Mouse (Mus musculus): ENCODE data around the gene Maip1. TPM values are rescaled to one million over a fixed set of nuclear protein-coding genes. Genes with fewer than 3 reads are reported as not detected.

Gene Maip1
- total and polyA plus RNA-seq, 3 experiments, result 13.5 to 22.2 (median 19.0) TPM

DNA sequence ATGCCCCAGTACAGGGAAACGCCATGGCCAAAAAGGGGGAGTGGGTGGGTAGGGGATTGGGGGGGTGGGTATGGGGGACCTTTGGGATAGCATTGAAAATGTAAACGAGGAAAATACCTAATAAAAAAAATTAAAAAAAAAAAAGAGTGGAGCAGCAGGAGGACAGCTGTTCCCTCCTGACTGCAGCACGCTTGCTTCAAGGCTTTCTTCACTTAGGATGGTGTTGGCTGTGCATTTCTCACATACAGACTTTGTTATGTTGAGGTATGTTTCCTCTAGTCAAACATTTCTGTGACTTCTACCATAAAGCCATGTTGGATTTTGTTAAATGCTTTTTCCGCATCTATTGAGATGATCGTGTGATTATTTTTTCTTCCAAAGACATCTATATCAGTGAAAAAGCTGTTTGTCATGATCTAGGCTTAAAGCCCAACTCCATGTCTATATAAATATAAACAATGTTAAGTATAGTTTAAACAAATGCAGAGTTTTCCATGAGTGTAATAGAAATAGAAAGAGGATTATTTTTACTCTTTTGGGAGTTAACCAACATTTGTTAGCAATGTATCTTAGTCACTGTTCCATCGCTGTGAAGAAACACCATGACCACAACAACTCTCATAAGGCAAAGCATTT is 54.3 kb downstream of the Maip1 start:
- no peak for ATAC-seq (ENCODE audit: extremely low read depth, insufficient number of reproducible peaks, low FRiP score, poor library complexity, severe bottlenecking)
- Histone ChIP-seq H3K4me1 (ENCODE audit: insufficient read depth, low read depth, low read length) (no peaks in the 10 kb centered on the region), H3K9me3 (replicated peaks) (no peaks in the 10 kb centered on the region), H3K4me3 (ENCODE audit: low read depth, low read length) (no peak overlapping the region), H3K27me3 (ENCODE audit: insufficient read depth, low read length) (0 out of 2 replicates have a peak, but pooled peaks cover 2% of the 10 kb centered on the region), H3K36me3 (replicated peaks) (no peaks in the 10 kb centered on the region)
- DNase-seq (ENCODE audit: low spot score), result no peak
- TF ChIP-seq GATA1 (IDR thresholded peaks at IDR 0.05; ENCODE audit: borderline replicate concordance, low read length), result no peak
- no peak for TF ChIP-seq POLR2AphosphoS5 (IDR thresholded peaks at IDR 0.05; ENCODE audit: insufficient replicate concordance, low read depth, low read length)
- TF ChIP-seq CTCF (IDR thresholded peaks at IDR 0.05; ENCODE audit: low read depth, low read length), result no peak
- no peak for TF ChIP-seq GATA2 (IDR thresholded peaks at IDR 0.05; ENCODE audit: borderline replicate concordance, low read depth, low read length)
- no peak for TF ChIP-seq TAL1 (conservative IDR thresholded peaks at IDR 0.05; ENCODE audit: low read depth, low read length)

Other genes starting within 250 kb of the Maip1 start
- gene 1700066M21Rik, start 28.7 kb upstream of the Maip1 start, total RNA-seq (2014; fragmentation: Nextera tagmentation), result 25.5 and 27.6 TPM in 2 replicates
- 27.2 and 28.4 TPM in 2 replicates for gene 1700066M21Rik, start 28.7 kb upstream of the Maip1 start, total RNA-seq (2017)
- 14.6 and 24.1 TPM in 2 replicates for gene 1700066M21Rik, start 28.7 kb upstream of the Maip1 start, polyA plus RNA-seq (2012)
- 67.6 and 94.2 TPM in 2 replicates for gene Tyw5, start 773 bp downstream of the Maip1 start, total RNA-seq (2014; fragmentation: Nextera tagmentation)
- 65.2 and 72.7 TPM in 2 replicates for gene Tyw5, start 773 bp downstream of the Maip1 start, total RNA-seq (2017)
- 1.5 and 1.6 TPM in 2 replicates for gene Tyw5, start 773 bp downstream of the Maip1 start, polyA plus RNA-seq (2012)

Measured in G1E (cell line).